Mouse (Mus musculus) cerebellum, adult 11-12 months (tissue): Measurements from ENCODE around the gene Pcyt1a.
"Not testable (repeated sequence)": the region's sequence is repeated elsewhere in the genome, so short reads cannot be mapped to it uniquely, and the experiment has no call there.

Experiments used
- DNase-seq: peaks from one replicate; pipeline ENCODE4 v3.0.0; 2022

The Pcyt1a gene

GRCm38 (mm10) chr16:32479415-32479814 lies 48.7 kb downstream of the Pcyt1a start:
- no peak for DNase-seq

DNA sequence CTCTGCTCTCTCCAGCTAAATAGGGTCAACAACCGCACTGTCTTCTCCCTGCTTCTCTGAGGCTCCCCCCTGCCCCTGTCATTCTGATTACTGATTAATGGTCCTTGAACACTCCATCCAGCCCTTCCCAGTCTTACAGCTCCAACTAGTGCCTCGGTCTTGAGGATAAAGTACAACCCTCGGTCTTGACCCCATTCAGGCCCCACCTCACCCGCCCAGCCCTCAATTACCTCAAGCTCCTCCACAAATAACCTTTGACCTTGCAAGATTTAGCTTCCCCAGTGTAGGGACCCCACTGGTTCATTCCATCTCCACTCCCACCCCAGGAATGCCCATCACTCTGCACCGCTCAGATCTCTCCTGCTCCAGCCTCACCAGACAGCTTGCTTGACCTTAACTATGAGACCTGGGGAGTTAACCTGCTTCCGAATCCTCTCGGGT lies 53.7 kb downstream of the Pcyt1a start:
- no peak for DNase-seq

DNA sequence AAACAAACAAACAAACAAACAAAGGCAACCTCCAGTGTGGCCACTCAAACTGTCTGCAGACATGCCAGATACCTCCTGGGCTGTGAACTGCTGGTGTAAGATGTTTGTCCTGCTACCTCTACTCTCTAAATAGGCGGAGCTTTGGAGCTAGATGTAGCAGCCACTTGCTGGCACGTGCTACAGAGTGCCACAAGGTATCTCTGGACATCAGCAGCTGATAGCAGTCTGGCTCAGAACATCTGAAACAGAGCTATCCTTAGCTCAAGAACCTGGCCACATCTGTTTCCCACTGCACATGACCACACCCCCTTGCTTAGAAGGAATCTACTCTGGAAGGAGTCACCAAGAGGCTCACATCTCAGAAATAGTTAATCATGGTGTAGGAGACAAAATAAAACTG lies 54.5 kb downstream of the Pcyt1a start:
- DNase-seq = no peak

GRCm38 (mm10) chr16:32486046-32486445 lies 55.3 kb downstream of the Pcyt1a start:
- DNase-seq = no peak

DNA sequence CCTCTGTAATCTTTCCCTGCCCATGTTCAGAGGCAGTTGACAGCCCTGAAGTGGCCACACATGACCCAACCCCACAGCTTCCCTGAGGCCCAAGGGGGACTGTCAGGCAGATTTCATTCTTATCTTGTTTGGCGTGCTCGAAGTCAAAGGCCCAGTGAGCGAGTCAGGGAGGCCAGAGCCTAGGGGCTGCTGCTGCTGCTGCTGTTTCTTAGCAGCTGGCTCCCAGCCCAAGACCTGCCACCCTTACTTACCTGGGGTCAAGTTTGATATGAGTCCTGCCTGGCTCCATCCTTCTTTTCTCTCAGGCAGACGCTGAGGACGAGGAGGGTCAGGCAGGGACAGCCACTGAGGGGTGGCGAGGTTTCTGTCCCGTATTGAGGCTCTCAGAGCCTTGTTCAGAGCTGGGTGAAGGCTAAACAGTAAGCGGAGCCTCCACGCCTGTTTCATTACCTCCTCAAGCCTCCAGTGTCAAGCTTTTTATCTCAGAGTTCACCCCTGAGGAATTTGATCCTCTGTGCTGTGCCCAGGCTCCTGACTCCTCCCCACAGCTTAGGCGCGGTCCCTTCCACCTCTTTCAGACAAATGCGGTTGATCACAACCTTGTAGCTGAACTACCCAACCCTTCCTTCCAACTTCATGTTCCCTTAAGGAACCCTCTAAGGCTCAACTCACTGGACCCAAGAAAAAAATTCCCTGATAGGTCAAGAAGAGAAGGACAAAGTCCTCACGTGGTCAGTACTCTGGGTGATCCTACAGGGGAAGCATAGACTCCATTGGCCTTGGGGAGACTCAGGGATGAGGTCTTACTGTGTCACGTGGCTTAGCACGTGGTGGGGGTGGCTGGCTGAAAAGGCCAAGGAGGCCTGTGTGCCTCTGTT lies 56.8 kb downstream of the Pcyt1a start, which contains the start of gene Slc51a:
Gene Slc51a, minus strand, starts transcription at position 646 of the 878 bp plus-strand sequence.
- DNase-seq = no peak

DNA sequence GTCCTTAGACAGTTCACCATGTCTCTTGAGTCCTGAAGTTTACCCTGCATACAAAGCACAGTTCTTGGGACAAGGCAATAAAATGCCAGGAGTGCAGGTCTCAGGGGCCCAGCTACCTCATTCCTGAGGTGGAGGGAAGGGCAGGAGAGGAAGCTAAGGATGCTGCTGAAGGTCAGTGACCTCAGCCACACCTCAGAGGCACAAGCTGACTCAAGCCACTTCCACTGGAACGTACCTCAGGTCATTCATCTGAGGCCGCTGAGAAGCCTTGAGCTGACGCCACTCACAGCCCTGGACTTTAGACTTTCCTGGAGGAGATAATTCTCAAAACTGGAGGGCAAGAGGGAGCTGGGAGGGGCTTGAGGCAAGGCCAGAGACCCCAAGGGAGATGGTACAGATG lies 58.2 kb downstream of the Pcyt1a start:
- DNase-seq = no peak

- not testable (repeated sequence) for DNase-seq
These were observed 63.6 kb downstream of the Pcyt1a start for GRCm38 (mm10) chr16:32494371-32494770.

GRCm38 (mm10) chr16:32495965-32496364 lies 65.2 kb downstream of the Pcyt1a start, which contains the start of gene Zdhhc19:
TSS of gene Zdhhc19 (plus strand) at chr16:32496265.
- DNase-seq = no peak

DNA sequence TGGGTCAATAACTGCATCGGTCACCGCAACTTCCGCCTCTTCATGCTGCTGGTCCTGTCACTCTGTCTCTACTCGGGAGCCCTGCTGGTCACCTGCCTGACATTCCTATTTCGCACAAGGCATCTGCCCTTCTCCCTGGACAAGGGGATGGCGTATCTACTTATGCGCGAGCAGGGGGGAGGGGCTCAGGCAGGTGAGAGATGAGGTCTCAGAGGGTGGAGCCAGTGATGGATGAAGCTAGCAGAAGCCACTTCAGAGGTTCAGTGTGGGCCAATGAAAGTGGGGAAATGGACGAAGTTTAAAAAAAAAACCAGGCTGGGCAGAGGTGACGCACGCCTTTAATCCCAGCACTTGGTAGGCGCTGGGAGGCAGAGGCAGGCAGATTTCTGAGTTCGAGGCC lies 68.3 kb downstream of the Pcyt1a start:
- no peak for DNase-seq

- peak; percentile 83 for DNase-seq
These were observed 68.8 kb downstream of the Pcyt1a start for GRCm38 (mm10) chr16:32499430-32500037.

DNA sequence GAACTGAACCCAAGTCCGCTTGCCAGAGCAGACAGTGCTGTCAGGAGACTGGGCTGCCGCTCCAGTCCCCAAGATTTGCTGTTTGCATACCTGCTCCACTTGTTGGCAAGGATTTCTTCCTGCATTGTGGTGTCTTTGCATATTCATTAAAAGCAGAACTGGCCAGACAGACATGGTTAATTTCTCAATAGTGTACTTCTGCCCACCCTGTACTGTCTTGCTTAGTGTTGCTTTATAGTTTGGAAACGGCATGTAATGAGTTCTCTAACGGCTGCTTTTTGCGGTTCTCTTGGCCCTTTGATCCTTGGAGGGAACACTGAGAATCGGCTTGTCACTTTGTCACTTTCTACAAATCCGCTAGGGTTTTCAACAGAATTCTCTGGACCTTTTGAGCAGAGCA lies 70.7 kb downstream of the Pcyt1a start:
- no peak for DNase-seq

DNA sequence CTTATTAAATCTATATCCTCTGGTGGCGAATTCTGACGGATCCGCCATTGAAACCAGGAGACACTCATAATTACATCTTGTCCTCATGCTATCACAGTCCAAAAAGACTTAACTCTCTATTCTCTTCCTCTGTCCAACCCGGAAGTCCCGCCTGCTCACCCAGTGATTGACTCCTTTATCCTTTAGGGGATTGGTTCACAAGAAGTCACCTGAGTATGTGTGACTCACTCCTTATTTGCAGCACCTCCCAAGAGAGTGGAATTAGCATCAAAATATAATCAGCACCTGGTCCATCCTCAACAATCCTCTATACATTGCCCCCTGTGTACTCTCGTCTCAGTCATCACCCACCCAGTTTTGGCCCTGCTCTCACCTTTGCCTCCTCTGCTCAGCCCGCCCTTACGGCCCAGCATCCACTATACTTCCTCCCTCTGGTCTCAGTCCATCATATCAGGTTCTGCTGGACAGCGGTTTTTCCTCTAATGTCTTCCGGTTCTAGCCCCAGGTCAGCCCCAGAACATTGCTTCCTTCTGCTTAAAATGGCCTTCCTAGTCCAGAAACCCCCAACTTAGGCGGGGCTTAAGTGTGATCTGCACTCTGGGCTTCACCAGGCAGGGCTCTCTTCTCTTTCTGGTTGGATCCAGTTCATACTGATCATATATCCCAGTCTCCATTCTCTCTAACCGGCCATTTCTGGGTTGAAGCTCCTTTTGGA lies 72.1 kb downstream of the Pcyt1a start:
- no peak for DNase-seq

DNA sequence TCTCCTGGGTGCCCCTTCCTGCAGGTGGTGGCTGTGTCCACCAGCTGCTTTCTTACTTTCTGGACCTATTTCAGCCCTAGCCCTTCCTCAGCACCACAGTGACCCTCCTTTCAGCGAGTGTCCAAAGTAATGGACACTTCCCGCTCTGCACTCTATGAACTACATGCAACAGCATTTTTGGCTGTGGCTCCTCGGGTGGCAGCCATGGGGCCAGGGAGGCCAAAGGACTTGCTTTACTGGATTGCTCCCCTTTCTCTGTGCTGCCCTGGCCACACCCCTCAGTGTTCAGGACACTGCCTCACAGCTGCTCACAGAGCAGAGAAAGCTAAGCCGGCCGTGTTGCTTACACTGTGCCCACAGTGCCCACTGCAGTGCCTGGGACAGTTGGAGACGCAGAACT lies 72.9 kb downstream of the Pcyt1a start:
- DNase-seq = no peak

DNA sequence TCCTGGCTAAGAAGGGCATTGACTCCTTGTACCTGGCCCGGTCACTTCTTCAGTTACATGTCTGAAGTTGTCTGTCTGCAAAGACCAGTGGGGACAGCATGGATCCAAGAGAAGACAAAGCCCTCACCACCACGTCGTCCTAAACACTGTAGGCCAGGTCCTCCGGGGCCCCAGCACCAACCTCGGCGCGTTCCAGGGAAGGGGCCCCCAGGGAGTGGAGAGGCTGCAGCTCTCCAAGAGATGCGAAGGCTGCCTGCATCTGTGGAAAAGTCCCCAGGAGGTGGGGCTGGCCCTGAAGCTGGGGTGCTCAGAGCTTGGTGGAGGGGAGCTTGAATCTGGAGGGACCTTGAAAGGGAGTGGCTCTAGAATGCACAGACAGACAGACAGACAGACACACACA lies 75.6 kb downstream of the Pcyt1a start:
- no peak for DNase-seq

- no peak for DNase-seq
These were observed 76.1 kb downstream of the Pcyt1a start for GRCm38 (mm10) chr16:32506868-32507267.

GRCm38 (mm10) chr16:32507407-32507806 lies 76.7 kb downstream of the Pcyt1a start:
- DNase-seq = no peak

DNA sequence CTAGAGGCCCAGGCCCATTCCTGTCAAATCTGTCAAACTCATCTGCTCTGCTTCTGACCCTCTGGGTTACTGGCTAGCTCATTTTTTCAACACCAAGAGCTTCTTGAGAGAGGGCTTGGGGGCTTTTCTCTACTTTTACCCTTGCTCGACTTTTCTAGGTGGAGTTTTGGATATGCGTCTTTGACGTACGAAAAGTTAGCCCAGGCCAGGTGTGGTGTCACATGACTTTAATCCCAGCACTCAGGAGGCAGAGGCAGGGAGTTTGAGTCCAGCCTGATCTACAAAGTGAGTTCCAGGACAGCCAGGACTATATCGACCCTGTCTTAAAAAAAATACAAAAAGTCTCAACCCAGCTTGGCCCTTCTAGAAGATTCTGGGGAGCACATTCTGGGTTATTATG lies 77.3 kb downstream of the Pcyt1a start:
- no peak for DNase-seq

GRCm38 (mm10) chr16:32508506-32509065 lies 77.9 kb downstream of the Pcyt1a start:
- DNase-seq = no peak

- no peak for DNase-seq
These were observed 78.6 kb downstream of the Pcyt1a start for GRCm38 (mm10) chr16:32509066-32509942.

GRCm38 (mm10) chr16:32510399-32511337 lies 79.9 kb downstream of the Pcyt1a start:
- DNase-seq = no peak

DNA sequence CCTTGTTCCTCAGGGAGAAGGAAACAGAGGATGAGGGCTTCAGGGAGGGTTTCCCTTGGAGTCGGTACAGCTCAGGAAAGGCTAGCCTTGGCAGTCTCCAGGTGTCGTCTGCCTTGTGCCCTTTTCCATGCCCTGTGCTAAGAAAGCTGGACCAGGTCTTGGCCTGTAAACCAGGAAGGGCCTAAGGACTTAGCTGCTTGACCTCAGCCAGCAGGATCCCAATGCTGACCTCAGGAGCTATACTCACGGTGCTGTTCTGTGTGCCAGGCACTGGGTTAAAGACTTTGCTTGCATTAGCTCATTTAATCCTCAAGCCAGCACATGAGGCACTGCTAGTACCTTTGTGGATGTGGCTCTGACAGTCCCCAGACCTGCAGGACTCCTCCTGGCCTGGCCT lies 80.6 kb downstream of the Pcyt1a start:
- DNase-seq = no peak
